Mouse (Mus musculus): ENCODE measurements around the gene Gas7.
A peak's percentile ranks its signal among the peaks of the same experiment; 100 is the strongest.

The Gas7 gene

DNA sequence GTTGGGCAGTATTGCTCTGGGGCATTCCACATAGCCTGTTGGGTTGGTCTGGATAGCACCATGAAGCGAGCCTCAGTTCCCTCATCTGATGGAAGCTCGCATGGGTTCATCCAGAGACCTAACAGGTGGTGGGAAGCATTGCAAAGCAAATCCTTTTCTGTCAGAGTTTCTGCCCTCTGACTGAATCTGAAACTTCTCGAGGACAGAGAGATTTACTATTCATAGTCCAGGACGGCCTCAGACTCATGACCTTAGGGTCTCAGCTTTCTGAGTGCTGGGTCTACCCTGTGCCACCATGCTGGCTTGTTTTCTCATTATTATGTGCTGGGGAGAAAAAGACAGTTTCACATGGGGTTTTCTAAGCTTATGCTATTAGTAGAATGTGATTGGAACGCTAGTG lies 122.2 kb downstream of the Gas7 start:
- DNase-seq, result no peak

DNA sequence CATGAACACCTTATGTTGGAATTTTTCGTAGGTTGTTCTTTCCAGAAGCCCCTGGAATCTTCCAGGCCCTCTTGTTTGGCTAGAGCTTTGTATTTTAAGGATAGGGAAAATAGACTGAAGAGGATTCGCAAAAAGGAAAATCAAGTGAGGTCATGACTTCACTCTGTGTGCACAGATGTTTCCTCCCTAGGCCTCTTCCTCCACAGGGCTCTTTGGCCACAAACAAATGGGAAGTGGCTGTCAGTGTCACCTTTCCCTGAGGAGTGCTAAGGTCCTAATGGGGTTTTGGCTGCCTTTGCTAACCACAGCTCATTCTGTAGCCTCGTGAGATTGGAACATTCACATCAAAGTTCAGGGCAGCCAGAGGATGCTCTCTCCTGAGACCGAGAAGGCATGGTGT lies 122.8 kb downstream of the Gas7 start:
- DNase-seq, result peak; percentile 17 to 45

GRCm38 (mm10) chr11:67579136-67579535 lies 123.9 kb downstream of the Gas7 start:
- DNase-seq, result peak; percentile 37 to 40

- DNase-seq, result no peak
These were observed 126.3 kb downstream of the Gas7 start for GRCm38 (mm10) chr11:67581549-67581948.

DNA sequence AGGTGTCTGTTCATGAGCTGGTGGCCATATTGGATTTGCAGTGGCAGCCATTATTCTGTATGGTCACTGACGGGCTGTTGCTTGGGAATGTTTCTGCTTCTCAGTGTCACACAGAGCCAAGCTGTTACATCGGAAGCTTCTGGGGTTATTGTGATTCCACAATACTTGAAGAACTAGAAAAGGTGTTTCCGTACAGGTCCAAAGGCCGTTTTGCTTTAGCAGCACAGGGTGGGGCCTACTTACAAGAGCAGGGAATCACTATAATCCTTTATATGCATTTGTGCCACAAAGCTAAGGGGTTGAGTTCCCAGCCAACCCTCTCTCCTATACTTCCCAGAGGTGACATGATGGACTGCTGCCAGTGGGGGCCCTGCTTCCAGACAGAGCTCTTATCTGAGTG lies 127.3 kb downstream of the Gas7 start:
- DNase-seq, result no peak

DNA sequence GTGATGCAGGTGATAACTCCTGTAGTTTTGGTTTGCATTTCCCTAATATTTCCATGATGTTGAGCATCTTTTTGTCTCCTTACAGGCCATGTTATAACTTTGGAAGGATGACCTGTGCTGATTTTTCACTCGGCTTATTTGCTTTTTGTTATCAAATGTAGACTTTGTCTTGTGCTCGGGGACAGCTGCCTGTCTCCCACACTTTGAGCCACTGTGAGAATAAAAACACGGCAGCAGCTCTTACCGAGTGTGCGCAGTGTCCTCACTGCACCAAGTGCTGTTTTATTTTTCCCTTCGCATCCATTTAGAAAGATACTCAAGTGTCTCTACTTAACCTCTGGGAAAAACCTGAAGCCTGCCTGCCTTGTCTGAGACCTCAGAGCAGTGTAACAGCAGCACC lies 129.8 kb downstream of the Gas7 start:
- DNase-seq, result no peak

- DNase-seq, result no peak
These were observed 130.4 kb downstream of the Gas7 start for GRCm38 (mm10) chr11:67585629-67586028.

GRCm38 (mm10) chr11:67586231-67586994 lies 131.2 kb downstream of the Gas7 start:
- DNase-seq, result no peak

DNA sequence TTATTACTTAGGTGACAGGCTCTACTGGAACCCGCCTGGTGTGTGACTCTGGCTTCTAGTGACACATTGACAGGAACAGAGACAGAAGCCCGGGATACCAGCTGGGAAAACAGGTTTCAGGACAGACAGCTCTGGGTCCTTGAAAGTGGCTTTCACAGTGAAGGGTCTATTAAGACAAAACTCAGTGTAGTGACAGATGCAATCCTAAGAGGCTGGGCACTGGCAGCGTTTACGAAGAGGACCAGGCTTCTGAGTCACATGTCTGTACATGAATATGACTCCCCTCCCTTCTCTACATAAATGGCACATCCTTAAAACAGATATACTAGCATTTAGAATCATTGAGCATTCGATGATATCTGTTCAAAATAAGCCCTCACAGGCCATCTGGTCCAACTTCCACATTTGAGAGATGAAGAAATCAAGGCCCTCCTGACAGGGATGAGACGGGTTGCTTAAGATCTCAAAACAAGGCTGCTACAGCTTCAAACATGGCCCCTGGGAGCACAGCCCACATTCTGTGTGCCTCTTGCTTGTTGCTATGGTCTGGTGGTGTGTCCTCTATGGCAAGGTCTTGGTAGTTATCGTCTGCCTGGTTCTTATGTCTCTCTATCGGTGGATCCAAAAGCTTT lies 133.1 kb downstream of the Gas7 start:
- DNase-seq, result no peak

DNA sequence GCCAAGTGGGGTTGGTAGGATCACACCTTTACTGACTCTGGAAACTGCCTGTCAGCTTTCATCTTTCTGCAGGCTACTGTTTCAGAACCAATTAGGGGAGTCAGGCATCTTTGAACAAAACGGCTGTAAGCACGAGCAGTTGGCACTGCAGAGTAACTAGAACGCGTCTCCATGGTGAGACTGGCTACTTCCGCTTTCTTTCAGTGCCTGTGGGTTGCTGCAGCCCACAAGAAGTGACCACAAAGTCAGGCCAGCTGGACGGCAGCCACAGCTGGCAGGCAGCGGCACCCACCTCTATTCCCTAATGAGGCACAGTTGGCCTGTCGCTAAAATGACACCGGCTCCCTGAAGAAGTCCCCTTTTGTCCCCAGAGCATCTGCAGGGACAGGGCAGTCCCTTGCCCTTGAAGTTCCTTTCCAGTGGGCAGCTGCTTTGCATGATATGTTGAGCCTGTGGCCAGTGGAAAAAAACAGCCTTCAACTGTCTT lies 133.6 kb downstream of the Gas7 start:
- DNase-seq, result peak; percentile 39 to 59

- no peak for DNase-seq
These were observed 141.0 kb downstream of the Gas7 start for GRCm38 (mm10) chr11:67596233-67596632.

- DNase-seq, result no peak
These were observed 141.6 kb downstream of the Gas7 start for GRCm38 (mm10) chr11:67596856-67597255.

GRCm38 (mm10) chr11:67597388-67597787 lies 142.2 kb downstream of the Gas7 start:
- DNase-seq, result no peak

DNA sequence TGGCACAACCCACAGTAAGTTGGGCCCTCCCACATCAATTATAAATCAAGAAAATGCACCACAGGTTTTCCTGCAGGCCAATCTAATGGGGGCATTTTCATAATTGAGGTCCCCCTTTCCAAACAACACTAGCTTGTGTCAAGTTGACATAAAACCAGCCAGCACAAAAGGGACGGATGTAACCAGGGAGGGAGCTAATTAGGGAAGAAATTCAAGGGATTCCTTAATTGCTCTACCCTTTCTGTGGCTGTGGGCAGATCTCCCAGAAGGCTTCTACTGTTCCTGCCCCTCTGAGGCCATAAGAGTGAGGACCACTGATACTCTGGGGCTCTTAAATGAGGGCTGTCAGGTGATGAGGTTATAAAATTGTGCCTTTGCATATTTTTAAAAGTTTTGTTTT lies 143.9 kb downstream of the Gas7 start:
- no peak for DNase-seq

GRCm38 (mm10) chr11:67600710-67601430 lies 145.6 kb downstream of the Gas7 start:
- no peak for DNase-seq

DNA sequence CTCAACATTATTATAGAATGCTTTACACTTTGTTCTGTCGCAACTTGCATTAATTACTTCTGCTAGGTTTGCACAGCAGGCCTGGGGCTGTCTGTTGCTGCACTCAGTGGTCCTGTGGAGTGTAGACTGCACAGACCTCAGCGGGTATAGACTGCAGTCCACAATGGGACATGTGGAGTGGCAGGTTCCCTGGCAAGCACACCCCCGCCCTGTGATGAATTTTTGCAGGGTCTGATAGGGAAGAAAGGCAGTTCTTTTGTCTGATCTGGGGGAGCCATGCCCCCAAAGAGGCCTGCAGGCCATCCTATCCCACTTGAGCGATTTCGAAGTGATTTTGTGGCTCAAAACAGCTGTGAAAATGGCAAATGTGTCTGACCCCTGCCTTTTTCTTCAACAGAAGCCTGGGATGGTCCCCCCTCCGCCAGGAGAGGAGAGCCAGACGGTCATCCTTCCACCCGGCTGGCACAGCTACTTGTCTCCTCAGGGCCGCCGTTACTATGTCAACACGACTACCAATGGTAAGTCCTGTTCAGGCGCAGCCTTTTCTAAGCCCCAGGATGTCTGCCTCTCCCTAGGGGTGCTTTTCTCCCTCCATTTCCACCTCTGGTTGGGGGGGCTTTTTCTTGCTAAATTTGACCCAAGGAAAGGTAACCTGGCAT lies 147.6 kb downstream of the Gas7 start:
- no peak for DNase-seq

- no peak for DNase-seq
These were observed 149.2 kb downstream of the Gas7 start for GRCm38 (mm10) chr11:67604481-67604880.

GRCm38 (mm10) chr11:67608114-67608683 lies 153.0 kb downstream of the Gas7 start:
- DNase-seq, result peak in 1 of 2 experiments; percentile 5

- DNase-seq, result no peak
These were observed 157.1 kb downstream of the Gas7 start for GRCm38 (mm10) chr11:67612158-67612839.

GRCm38 (mm10) chr11:67616557-67617239 lies 161.5 kb downstream of the Gas7 start:
- no peak for DNase-seq

- DNase-seq, result no peak
These were observed 167.1 kb downstream of the Gas7 start for GRCm38 (mm10) chr11:67622340-67622739.

- DNase-seq, result no peak
These were observed 171.9 kb downstream of the Gas7 start for GRCm38 (mm10) chr11:67627179-67627578.

All from kidney, postnatal 36 days (tissue).